8 mouse cellular contexts compared by ENCODE assay signal in the genomic region with DNA sequence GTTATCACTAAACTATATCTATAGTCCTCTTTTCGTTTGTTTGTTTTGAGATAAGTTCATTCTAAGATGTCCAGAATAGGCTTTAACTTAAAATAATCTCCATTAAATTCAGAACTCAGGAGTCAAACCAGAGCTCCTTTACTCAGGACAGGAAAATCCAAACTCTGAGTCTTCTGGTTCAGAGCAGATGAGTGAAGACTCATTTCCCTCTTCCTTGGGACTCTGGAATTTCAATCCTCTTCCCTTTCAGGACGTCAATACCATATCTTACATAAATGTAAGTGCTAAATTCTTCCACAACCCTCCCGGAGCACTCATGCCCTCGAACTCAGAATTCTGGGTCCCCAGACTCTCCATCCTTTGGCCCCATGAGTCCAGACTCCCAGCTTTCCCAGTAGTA. TPM values are rescaled to one million over a fixed set of nuclear protein-coding genes. Genes with fewer than 3 reads are reported as not detected.
DNase-seq lines count a peak whose midpoint lies in the region; ATAC-seq and TF ChIP-seq lines count a peak whose summit lies in the region.

No protein-coding gene starts in this region.

- H3K27me3 ChIP-seq in cerebellum, adult 2 months (ENCODE audit: control insufficient read depth, insufficient read depth, low read length) = no peaks in the 10 kb centered on the region
- no peaks in the 10 kb centered on the region for H3K27me3 ChIP-seq in testis, adult 2 months (ENCODE audit: control insufficient read depth, insufficient read depth, low read length)
- peaks cover 36% of the 10 kb centered on the region for H3K27me3 ChIP-seq in liver, embryonic 12.5 days (replicated peaks)

- no peak for ATAC-seq in liver, embryonic 12.5 days

- DNase-seq in cerebellum, adult 2 months = no peak
- no peak for DNase-seq in cerebellum, postnatal 10 days
- DNase-seq in testis, postnatal 10 days (ENCODE audit: low spot score) = no peak
- no peak for DNase-seq in ovary, postnatal 14 days (ENCODE audit: low spot score)
- DNase-seq in Muller cell, postnatal 12 days (ENCODE audit: inconsistent ontology term) = no peak
- no peak for DNase-seq in left cerebral cortex, postnatal 14 days (ENCODE audit: low spot score in 2 of 2)

- TF ChIP-seq CTCF in cerebellum, adult 2 months (IDR thresholded peaks at IDR 0.05; ENCODE audit: borderline replicate concordance, insufficient read depth, low read depth, low read length) = no peak
- no peak for TF ChIP-seq CTCF in testis, adult 2 months (IDR thresholded peaks at IDR 0.05; ENCODE audit: control insufficient read depth, insufficient read depth, insufficient replicate concordance, low read depth, low read length)

- peak overlapping the region; percentile 64 for H3K4me3 ChIP-seq in cerebellum, adult 2 months (replicated peaks; ENCODE audit: insufficient read depth, low read depth, low read length)
- H3K4me3 ChIP-seq in testis, adult 2 months (ENCODE audit: control insufficient read depth, low read depth, low read length) = peak overlapping the region; percentile 64
- peak overlapping the region; percentile 93 for H3K4me3 ChIP-seq in liver, embryonic 12.5 days

- H3K9ac ChIP-seq in liver, embryonic 12.5 days = peak overlapping the region; percentile 96

- H3K27ac ChIP-seq in cerebellum, adult 2 months (ENCODE audit: insufficient read depth, low read length) = peak overlapping the region; percentile 68; the same call in 1 of the 2 replicates
- peak overlapping the region; percentile 71 for H3K27ac ChIP-seq in testis, adult 2 months (ENCODE audit: control insufficient read depth, insufficient read depth, low read depth, low read length)
- peak overlapping the region; percentile 92 for H3K27ac ChIP-seq in liver, embryonic 12.5 days

- peaks cover 7% of the 10 kb centered on the region; the same call in 1 of the 2 replicates for H3K4me1 ChIP-seq in cerebellum, adult 2 months (ENCODE audit: control insufficient read depth, insufficient read depth, low read length)
- peaks cover 17% of the 10 kb centered on the region for H3K4me1 ChIP-seq in testis, adult 2 months (ENCODE audit: control insufficient read depth, insufficient read depth, low read length)
- H3K4me1 ChIP-seq in liver, embryonic 12.5 days = peaks cover 53% of the 10 kb centered on the region

- WGBS in cerebellum, adult 2 months = under 1% methylated on average over 4 of the region's 4 CpGs
- 2% methylated on average over 4 of the region's 4 CpGs for WGBS in liver, embryonic 12.5 days (ENCODE audit: insufficient replicate concordance)

- no peaks in the 10 kb centered on the region for H3K36me3 ChIP-seq in testis, adult 2 months (ENCODE audit: control insufficient read depth, insufficient read depth, low read length)
- peaks cover 22% of the 10 kb centered on the region for H3K36me3 ChIP-seq in liver, embryonic 12.5 days

- no peak for TF ChIP-seq POLR2A in cerebellum, adult 2 months (IDR thresholded peaks at IDR 0.05; ENCODE audit: borderline replicate concordance, insufficient read depth, low read length)
- TF ChIP-seq POLR2A in testis, adult 2 months (IDR thresholded peaks at IDR 0.05; ENCODE audit: control insufficient read depth, low read depth, low read length) = no peak

- intact Hi-C loops in left cerebral cortex, postnatal 14 days (cut with DNase I) = loop anchor here (5.0 kb wide), 1 partner anchor 36 kb away; a partner anchor contains a TSS

- peak overlapping the region; percentile 98 for H3K4me2 ChIP-seq in liver, embryonic 12.5 days

- no peaks in the 10 kb centered on the region for H3K9me3 ChIP-seq in liver, embryonic 12.5 days (replicated peaks)

RNA-seq across cellular contexts. Expression of a gene that starts 0.6 kb away (rescaled TPM):
- 115 and 120 TPM in 2 replicates for polyA plus RNA-seq in cerebellum, adult 2 months (2012; rRNA removed)
- polyA plus RNA-seq in testis, adult 2 months (2012; rRNA removed) = 25.1 and 27.4 TPM in 2 replicates
- polyA plus RNA-seq in liver, embryonic 12.5 days (2016; fragmentation: Nextera tagmentation; extraction: Ambion mirVana) = 19.0 and 21.4 TPM in 2 replicates
- total RNA-seq in left cerebral cortex, postnatal 14 days (2021) = 100 to 1,000 TPM; 153 to 162 TPM

RNA-seq across cellular contexts. Expression of a gene that starts 1.0 kb away (rescaled TPM):
- polyA plus RNA-seq in cerebellum, adult 2 months (2012; rRNA removed) = 29.7 and 29.9 TPM in 2 replicates
- 43.4 and 44.2 TPM in 2 replicates for polyA plus RNA-seq in testis, adult 2 months (2012; rRNA removed)
- 13.9 and 15.5 TPM in 2 replicates for polyA plus RNA-seq in liver, embryonic 12.5 days (2016; fragmentation: Nextera tagmentation; extraction: Ambion mirVana)
- total RNA-seq in left cerebral cortex, postnatal 14 days (2021) = 10 to 100 TPM; 11.4 to 13.0 TPM

RNA-seq across cellular contexts. Expression of a gene that starts 18.2 kb away (rescaled TPM):
- polyA plus RNA-seq in cerebellum, adult 2 months (2012; rRNA removed) = 6.0 and 6.4 TPM in 2 replicates
- polyA plus RNA-seq in testis, adult 2 months (2012; rRNA removed) = 85.4 and 93.5 TPM in 2 replicates
- 23.6 and 25.4 TPM in 2 replicates for polyA plus RNA-seq in liver, embryonic 12.5 days (2016; fragmentation: Nextera tagmentation; extraction: Ambion mirVana)
- 1 to 10 TPM; 2.7 to 3.3 TPM for total RNA-seq in left cerebral cortex, postnatal 14 days (2021)

RNA-seq across cellular contexts. Expression of a gene that starts 19.3 kb away (rescaled TPM):
- polyA plus RNA-seq in cerebellum, adult 2 months (2012; rRNA removed) = 126 and 130 TPM in 2 replicates
- polyA plus RNA-seq in testis, adult 2 months (2012; rRNA removed) = 108 and 114 TPM in 2 replicates
- 50.4 and 55.9 TPM in 2 replicates for polyA plus RNA-seq in liver, embryonic 12.5 days (2016; fragmentation: Nextera tagmentation; extraction: Ambion mirVana)
- total RNA-seq in left cerebral cortex, postnatal 14 days (2021) = 10 to 100 TPM; 26.7 to 30.4 TPM

RNA-seq across cellular contexts. Expression of a gene that starts 30.4 kb away (rescaled TPM):
- 225 and 227 TPM in 2 replicates for polyA plus RNA-seq in cerebellum, adult 2 months (2012; rRNA removed)
- 59.6 and 60.1 TPM in 2 replicates for polyA plus RNA-seq in testis, adult 2 months (2012; rRNA removed)
- polyA plus RNA-seq in liver, embryonic 12.5 days (2016; fragmentation: Nextera tagmentation; extraction: Ambion mirVana) = 248 and 262 TPM in 2 replicates
- total RNA-seq in left cerebral cortex, postnatal 14 days (2021) = 100 to 1,000 TPM; 166 to 183 TPM
